Mouse (Mus musculus): ENCODE data around the gene Ccdc92. TPM values are rescaled to one million over a fixed set of nuclear protein-coding genes. Genes with fewer than 3 reads are reported as not detected.

Gene Ccdc92
- polyA plus RNA-seq, 1 experiment from 2014 or later, result 4.3 TPM

DNA sequence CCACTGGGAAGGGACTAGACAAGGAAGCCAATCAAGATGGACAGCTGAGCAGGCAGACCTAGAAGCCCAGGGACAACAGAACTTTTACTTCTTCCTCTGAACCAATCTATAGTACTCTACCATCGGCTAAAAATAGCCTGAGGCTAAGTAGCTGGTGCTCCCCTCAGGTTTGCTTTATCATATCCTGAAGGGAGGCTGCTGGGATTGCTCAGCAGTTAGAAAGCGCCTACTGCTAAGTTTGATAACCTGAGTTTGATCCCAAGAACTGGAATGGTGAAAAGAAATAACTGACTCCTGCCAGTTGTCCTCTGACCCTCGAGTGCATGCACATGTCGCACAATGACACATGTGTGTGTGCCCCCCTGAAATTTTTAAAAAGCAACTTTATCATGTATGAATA, 17.3 kb downstream of the Ccdc92 start:
- Histone ChIP-seq H3K4me3 (ENCODE audit: low read length) (no peak overlapping the region), H3K9ac (ENCODE audit: low read depth, low read length) (no peak overlapping the region), H3K4me2 (ENCODE audit: low read depth, low read length) (no peak overlapping the region), H3K9me3 (ENCODE audit: control insufficient read depth, low read length) (no peaks in the 10 kb centered on the region), H3K4me1 (ENCODE audit: control insufficient read depth, insufficient read depth, low read length) (no peaks in the 10 kb centered on the region), H3K27ac (ENCODE audit: low read length) (no peak overlapping the region), H3K27me3 (replicated peaks; ENCODE audit: control insufficient read depth, insufficient read depth, low read length) (no peaks in the 10 kb centered on the region), H3K36me3 (ENCODE audit: control insufficient read depth, insufficient read depth, low read length) (no peaks in the 10 kb centered on the region)
- WGBS, result 64% methylated on average over 4 of the region's 4 CpGs
- no peak for ATAC-seq

DNA sequence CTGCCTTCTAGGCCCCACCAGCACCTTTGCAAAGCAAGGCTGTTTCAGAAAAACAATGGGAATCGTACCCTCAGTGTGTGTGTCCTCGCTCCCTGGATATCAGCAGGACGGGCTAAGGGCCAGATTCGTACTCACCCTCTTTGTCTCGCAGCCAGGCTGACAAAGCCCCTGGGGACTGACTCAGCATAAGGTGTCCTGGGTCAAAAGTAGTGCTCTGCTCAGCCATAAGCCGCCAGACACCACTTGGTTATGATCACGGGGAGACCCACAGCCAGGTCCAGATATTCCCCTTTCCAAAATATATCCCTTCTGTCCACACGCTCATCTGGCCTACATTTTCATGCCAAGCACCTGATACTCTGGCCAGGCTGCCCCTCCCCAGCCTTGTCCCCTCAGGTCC, 18.8 kb downstream of the Ccdc92 start:
- Histone ChIP-seq H3K4me1 (ENCODE audit: control insufficient read depth, insufficient read depth, low read length) (no peaks in the 10 kb centered on the region), H3K27ac (ENCODE audit: low read length) (no peak overlapping the region), H3K36me3 (ENCODE audit: control insufficient read depth, insufficient read depth, low read length) (no peaks in the 10 kb centered on the region), H3K9ac (ENCODE audit: low read depth, low read length) (no peak overlapping the region), H3K4me2 (ENCODE audit: low read depth, low read length) (no peak overlapping the region), H3K27me3 (replicated peaks; ENCODE audit: control insufficient read depth, insufficient read depth, low read length) (no peaks in the 10 kb centered on the region), H3K4me3 (ENCODE audit: low read length) (no peak overlapping the region), H3K9me3 (ENCODE audit: control insufficient read depth, low read length) (no peaks in the 10 kb centered on the region)
- no peak for ATAC-seq
- WGBS, result 81% methylated on average over 8 of the region's 8 CpGs

- no peak overlapping the region for H3K9ac ChIP-seq (ENCODE audit: low read depth, low read length)
- ATAC-seq, result no peak
- H3K27me3 ChIP-seq (replicated peaks; ENCODE audit: control insufficient read depth, insufficient read depth, low read length), result no peaks in the 10 kb centered on the region
- H3K4me1 ChIP-seq (ENCODE audit: control insufficient read depth, insufficient read depth, low read length), result no peaks in the 10 kb centered on the region
- no peaks in the 10 kb centered on the region for H3K36me3 ChIP-seq (ENCODE audit: control insufficient read depth, insufficient read depth, low read length)
- H3K27ac ChIP-seq (ENCODE audit: low read length), result no peak overlapping the region
- H3K9me3 ChIP-seq (ENCODE audit: control insufficient read depth, low read length), result no peaks in the 10 kb centered on the region
- H3K4me2 ChIP-seq (ENCODE audit: low read depth, low read length), result no peak overlapping the region
- H3K4me3 ChIP-seq (ENCODE audit: low read length), result no peak overlapping the region
- 82% methylated on average over 2 of the region's 2 CpGs for WGBS
Measured at GRCm38 (mm10) chr5:124840669-124841068, 21.6 kb downstream of the Ccdc92 start.

DNA sequence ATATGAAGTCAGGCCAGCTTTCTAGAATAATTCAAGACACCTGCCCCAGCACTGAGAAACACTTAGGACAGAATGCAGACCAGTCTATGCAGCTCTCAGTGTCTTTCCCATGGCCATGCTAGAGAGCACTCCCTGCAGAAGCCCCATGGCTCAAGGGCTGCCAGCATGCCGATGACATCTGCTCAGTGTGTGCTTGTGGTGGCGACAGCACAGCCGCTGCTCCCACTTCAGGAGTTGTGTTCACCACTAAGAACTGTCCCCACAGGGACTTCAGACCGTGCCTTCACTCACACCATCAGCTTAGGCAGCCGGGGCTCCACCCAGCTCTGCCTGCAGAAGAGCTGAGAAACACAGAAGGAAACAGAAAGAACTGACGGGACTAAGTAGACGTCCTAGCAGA, 22.0 kb downstream of the Ccdc92 start:
- WGBS, result 65% methylated on average over 7 of the region's 7 CpGs
- H3K27ac ChIP-seq (ENCODE audit: low read length), result no peak overlapping the region
- H3K4me1 ChIP-seq (ENCODE audit: control insufficient read depth, insufficient read depth, low read length), result no peaks in the 10 kb centered on the region
- H3K27me3 ChIP-seq (replicated peaks; ENCODE audit: control insufficient read depth, insufficient read depth, low read length), result no peaks in the 10 kb centered on the region
- H3K9ac ChIP-seq (ENCODE audit: low read depth, low read length), result no peak overlapping the region
- no peak overlapping the region for H3K4me3 ChIP-seq (ENCODE audit: low read length)
- H3K36me3 ChIP-seq (ENCODE audit: control insufficient read depth, insufficient read depth, low read length), result no peaks in the 10 kb centered on the region
- no peak overlapping the region for H3K4me2 ChIP-seq (ENCODE audit: low read depth, low read length)
- no peaks in the 10 kb centered on the region for H3K9me3 ChIP-seq (ENCODE audit: control insufficient read depth, low read length)
- ATAC-seq, result no peak

DNA sequence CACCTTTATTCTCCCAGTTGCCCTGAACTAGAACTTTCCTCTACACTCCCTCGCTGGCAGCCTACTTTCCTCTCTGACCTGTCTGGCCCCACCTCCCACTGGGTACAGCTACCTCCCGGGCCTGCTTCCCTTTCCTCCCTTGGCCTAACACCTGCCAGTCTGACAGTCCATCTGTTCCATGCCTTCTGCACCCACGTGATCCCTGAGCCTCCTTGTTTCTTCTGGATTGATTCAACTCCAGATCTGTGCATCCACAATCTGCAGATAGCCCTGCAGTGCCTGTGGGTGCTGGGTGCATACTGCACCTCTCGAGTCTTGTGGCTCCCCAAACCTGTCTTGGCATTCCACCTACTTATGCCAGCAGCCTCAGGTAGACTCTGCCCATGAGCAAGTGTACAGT, 25.6 kb downstream of the Ccdc92 start:
- no peaks in the 10 kb centered on the region for H3K27me3 ChIP-seq (replicated peaks; ENCODE audit: control insufficient read depth, insufficient read depth, low read length)
- no peak overlapping the region for H3K4me2 ChIP-seq (ENCODE audit: low read depth, low read length)
- H3K36me3 ChIP-seq (ENCODE audit: control insufficient read depth, insufficient read depth, low read length), result no peaks in the 10 kb centered on the region
- no peak overlapping the region for H3K27ac ChIP-seq (ENCODE audit: low read length)
- H3K9ac ChIP-seq (ENCODE audit: low read depth, low read length), result no peak overlapping the region
- no peaks in the 10 kb centered on the region for H3K9me3 ChIP-seq (ENCODE audit: control insufficient read depth, low read length)
- 73% methylated on average over 4 of the region's 4 CpGs for WGBS
- no peak overlapping the region for H3K4me3 ChIP-seq (ENCODE audit: low read length)
- ATAC-seq, result no peak
- no peaks in the 10 kb centered on the region for H3K4me1 ChIP-seq (ENCODE audit: control insufficient read depth, insufficient read depth, low read length)

GRCm38 (mm10) chr5:124836075-124836474, 26.1 kb downstream of the Ccdc92 start:
- WGBS, result 88% methylated on average over 10 of the region's 10 CpGs
- Histone ChIP-seq H3K4me1 (ENCODE audit: control insufficient read depth, insufficient read depth, low read length) (no peaks in the 10 kb centered on the region), H3K9me3 (ENCODE audit: control insufficient read depth, low read length) (no peaks in the 10 kb centered on the region), H3K27ac (ENCODE audit: low read length) (no peak overlapping the region), H3K4me3 (ENCODE audit: low read length) (no peak overlapping the region), H3K4me2 (ENCODE audit: low read depth, low read length) (no peak overlapping the region), H3K9ac (ENCODE audit: low read depth, low read length) (no peak overlapping the region), H3K36me3 (ENCODE audit: control insufficient read depth, insufficient read depth, low read length) (no peaks in the 10 kb centered on the region), H3K27me3 (replicated peaks; ENCODE audit: control insufficient read depth, insufficient read depth, low read length) (no peaks in the 10 kb centered on the region)
- ATAC-seq, result no peak

- Histone ChIP-seq H3K4me2 (ENCODE audit: low read depth, low read length) (no peak overlapping the region), H3K27ac (ENCODE audit: low read length) (no peak overlapping the region), H3K36me3 (ENCODE audit: control insufficient read depth, insufficient read depth, low read length) (no peaks in the 10 kb centered on the region), H3K4me1 (ENCODE audit: control insufficient read depth, insufficient read depth, low read length) (no peaks in the 10 kb centered on the region), H3K9ac (ENCODE audit: low read depth, low read length) (no peak overlapping the region), H3K4me3 (ENCODE audit: low read length) (no peak overlapping the region), H3K9me3 (ENCODE audit: control insufficient read depth, low read length) (no peaks in the 10 kb centered on the region), H3K27me3 (replicated peaks; ENCODE audit: control insufficient read depth, insufficient read depth, low read length) (no peaks in the 10 kb centered on the region)
- no peak for ATAC-seq
- WGBS, result 92% methylated on average over 15 of the region's 15 CpGs
Measured at GRCm38 (mm10) chr5:124835218-124835617, 27.0 kb downstream of the Ccdc92 start.

GRCm38 (mm10) chr5:124830331-124830730, 31.9 kb downstream of the Ccdc92 start:
- Histone ChIP-seq H3K4me3 (ENCODE audit: low read length) (no peak overlapping the region), H3K4me2 (ENCODE audit: low read depth, low read length) (no peak overlapping the region), H3K4me1 (ENCODE audit: control insufficient read depth, insufficient read depth, low read length) (no peaks in the 10 kb centered on the region), H3K9me3 (ENCODE audit: control insufficient read depth, low read length) (no peaks in the 10 kb centered on the region), H3K9ac (ENCODE audit: low read depth, low read length) (no peak overlapping the region), H3K27me3 (replicated peaks; ENCODE audit: control insufficient read depth, insufficient read depth, low read length) (no peaks in the 10 kb centered on the region), H3K36me3 (ENCODE audit: control insufficient read depth, insufficient read depth, low read length) (no peaks in the 10 kb centered on the region), H3K27ac (ENCODE audit: low read length) (no peak overlapping the region)
- WGBS, result 93% methylated on average over 12 of the region's 12 CpGs
- ATAC-seq, result no peak

DNA sequence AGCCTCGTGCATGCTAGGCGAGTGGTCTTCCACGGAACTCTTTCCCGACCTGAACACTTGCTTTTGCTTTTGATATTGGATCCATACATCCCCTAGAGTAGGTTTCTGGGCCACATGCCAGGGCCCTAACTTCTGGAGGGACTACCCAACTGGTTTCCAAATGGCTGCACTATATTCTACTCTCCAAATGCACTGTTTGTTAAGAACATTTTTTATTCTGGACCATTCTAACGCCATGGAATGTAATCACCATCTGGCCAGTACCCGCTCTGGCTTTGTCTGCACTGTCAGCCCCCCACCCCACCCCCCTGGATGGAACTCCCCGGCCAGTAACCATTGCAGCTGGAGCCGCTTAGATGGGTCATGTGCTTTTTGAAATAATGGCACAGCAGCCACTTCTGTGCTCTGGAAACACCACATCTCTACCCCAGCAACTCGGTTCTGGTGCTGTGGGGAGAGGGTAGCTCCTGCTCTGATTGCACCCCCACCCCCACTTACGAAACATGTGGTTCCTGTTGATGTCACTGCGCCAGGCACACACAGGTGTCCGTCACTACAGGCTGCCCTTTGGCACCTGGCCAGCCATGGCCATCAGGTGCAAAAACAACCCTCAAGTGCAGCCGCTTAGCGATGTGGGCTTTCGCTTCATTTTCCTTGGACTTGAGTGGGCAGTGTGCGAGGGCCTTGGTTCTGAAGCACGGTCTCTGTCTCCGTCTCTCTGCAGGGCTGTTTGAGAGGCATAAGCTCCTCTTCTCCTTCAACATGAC, 39.9 kb downstream of the Ccdc92 start:
- no peaks in the 10 kb centered on the region for H3K9me3 ChIP-seq (ENCODE audit: control insufficient read depth, low read length)
- WGBS, result 70% methylated on average over 18 of the region's 18 CpGs
- H3K27ac ChIP-seq (ENCODE audit: low read length), result no peak overlapping the region
- no peaks in the 10 kb centered on the region for H3K4me1 ChIP-seq (ENCODE audit: control insufficient read depth, insufficient read depth, low read length)
- H3K4me3 ChIP-seq (ENCODE audit: low read length), result no peak overlapping the region
- no peaks in the 10 kb centered on the region for H3K27me3 ChIP-seq (replicated peaks; ENCODE audit: control insufficient read depth, insufficient read depth, low read length)
- no peak overlapping the region for H3K4me2 ChIP-seq (ENCODE audit: low read depth, low read length)
- H3K9ac ChIP-seq (ENCODE audit: low read depth, low read length), result no peak overlapping the region
- no peaks in the 10 kb centered on the region for H3K36me3 ChIP-seq (ENCODE audit: control insufficient read depth, insufficient read depth, low read length)
- no peak for ATAC-seq

GRCm38 (mm10) chr5:124817050-124817449, 45.2 kb downstream of the Ccdc92 start:
- Histone ChIP-seq H3K4me3 (ENCODE audit: low read length) (no peak overlapping the region), H3K9me3 (ENCODE audit: control insufficient read depth, low read length) (no peaks in the 10 kb centered on the region), H3K27ac (ENCODE audit: low read length) (no peak overlapping the region), H3K27me3 (replicated peaks; ENCODE audit: control insufficient read depth, insufficient read depth, low read length) (no peaks in the 10 kb centered on the region), H3K4me2 (ENCODE audit: low read depth, low read length) (no peak overlapping the region), H3K36me3 (ENCODE audit: control insufficient read depth, insufficient read depth, low read length) (no peaks in the 10 kb centered on the region), H3K9ac (ENCODE audit: low read depth, low read length) (no peak overlapping the region), H3K4me1 (ENCODE audit: control insufficient read depth, insufficient read depth, low read length) (no peaks in the 10 kb centered on the region)
- 79% methylated on average over 15 of the region's 15 CpGs for WGBS
- no peak for ATAC-seq

All from intestine, embryonic 16.5 days (tissue).